Mouse (Mus musculus) lung, postnatal 0 days (tissue): ENCODE measurements at regions not wholly inside any gene's neighbourhood (a gene's known extent, or its start where the extent isn't known, plus 50 kb on each side); places are given as distances from the start of the nearest gene placed in this dataset.

Experiments used
- CTCF ChIP-seq: IDR thresholded peaks from 2 replicates; pipeline ENCODE4 v1.5.1; 2016; ENCODE audit warnings: antibody characterized with exemption, mild to moderate bottlenecking
- EP300 ChIP-seq: IDR thresholded peaks from 2 replicates; pipeline ENCODE4 v1.6.1; 2016; ENCODE audit warnings: antibody characterized with exemption, mild to moderate bottlenecking, control low read depth

DNA sequence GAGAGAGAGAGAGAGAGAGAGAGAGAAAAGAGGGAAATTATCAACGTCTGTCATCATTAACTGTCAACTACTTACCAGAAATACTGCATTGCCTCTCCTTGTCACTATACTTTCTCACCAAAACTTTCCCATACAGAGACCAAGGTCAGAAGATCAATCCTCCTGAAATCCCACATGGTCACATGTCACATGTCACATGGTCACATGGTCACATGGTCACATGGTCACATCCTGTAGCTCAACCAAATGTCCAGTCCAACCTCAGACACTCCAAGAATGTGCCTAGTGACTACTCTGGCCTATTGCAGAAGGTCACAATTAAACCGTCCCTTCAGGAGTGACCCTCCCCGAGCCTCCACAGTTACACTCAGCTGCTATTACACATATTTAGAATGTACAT, 135.8 kb upstream of the Arid1b start:
- TF ChIP-seq CTCF, result no peak
- TF ChIP-seq EP300, result no peak
